Mouse (Mus musculus) left cerebral cortex, adult 2 months (tissue): ENCODE data around the gene Ern2. TPM values are rescaled to one million over a fixed set of nuclear protein-coding genes. Genes with fewer than 3 reads are reported as not detected.
A peak's percentile ranks its signal among the peaks of the same experiment; 100 is the strongest.

Experiments
- DNase-seq, 2 experiments: peaks; one replicate each; pipeline ENCODE4 v3.0.0; 2021 to 2022; ENCODE audit warnings: low spot score in 2 of 2, mixed read lengths in 1 of 2; ENCODE audit errors: extremely low spot score in 1 of 2
- H3K27ac ChIP-seq: fragments of 200-600 bp; 2 replicates; pipeline ENCODE4 v1.8.1; 2022
- H3K4me3 ChIP-seq: fragments of 200-600 bp; 2 replicates; pipeline ENCODE4 v1.8.1; 2022
- CTCF ChIP-seq: fragments of 200-600 bp; IDR thresholded peaks from 2 replicates; pipeline ENCODE4 v1.8.1; 2022; ENCODE audit warnings: antibody characterized with exemption, mild to moderate bottlenecking, moderate library complexity
- intact Hi-C: fragments of 180-260 bp; cut with DNase I; formaldehyde crosslinking; loops from one replicate; pipeline ENCODE4 v1.15.1; 2025
- long read RNA-seq, 2 experiments: library from polyadenylated mRNA; stranded (forward); transcript quantifications; one replicate each; pipeline ENCODE4 v2.0.0; 2021; ENCODE audit warnings: borderline mapping rate in 2 of 2
- total RNA-seq, 2 experiments: library from RNA; stranded (reverse); gene quantifications; 2 replicates each; pipeline ENCODE4 v1.2.3; 2021

The Ern2 gene
- under 1 TPM; 0.45 to 0.75 TPM for total RNA-seq
- long read RNA-seq, experiment 1, result 0 reads
- long read RNA-seq, experiment 2, partial matches to known transcripts, result 0 of 1 reads
- long read RNA-seq, experiment 2, other reads (novel, unspliced or antisense), result 1 of 1 reads

- Histone ChIP-seq H3K4me3 (no peak within 1 kb of the TSS), H3K27ac (no peak within 1 kb of the TSS)
- intact Hi-C loops, result no loop called here
- TF ChIP-seq CTCF, result no peak
- no peak for DNase-seq
These were observed at the start of gene Ern2 for GRCm38 (mm10) chr7:122186043-122186442. TSS of gene Ern2 (minus strand) at chr7:122186207.

GRCm38 (mm10) chr7:122230866-122231265 is 44.9 kb upstream of the Ern2 start:
- intact Hi-C loops, result no loop called here
- DNase-seq, result no peak
- no peak overlapping the region for H3K4me3 ChIP-seq
- TF ChIP-seq CTCF, result no peak
- H3K27ac ChIP-seq, result no peak overlapping the region

DNA sequence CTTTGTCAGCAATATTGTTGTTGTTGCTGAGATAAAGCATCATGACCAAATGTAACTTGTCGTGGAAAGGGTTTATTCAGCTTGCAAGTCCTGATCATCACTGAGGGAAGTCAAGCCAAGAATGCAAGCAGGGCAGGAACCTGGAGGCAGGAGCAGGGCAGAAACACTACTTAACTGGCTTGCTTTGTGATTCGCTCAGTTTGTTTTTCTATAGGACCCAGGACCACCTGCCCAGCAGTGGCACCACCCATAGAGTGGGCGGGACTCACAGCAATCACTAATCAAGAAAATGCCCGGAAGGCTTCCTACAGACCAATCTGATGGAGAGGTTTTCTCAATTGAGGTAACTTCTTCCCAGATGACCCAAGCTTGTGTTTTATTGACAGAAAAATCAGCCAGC is 43.9 kb upstream of the Ern2 start:
- Histone ChIP-seq H3K27ac (no peak overlapping the region), H3K4me3 (no peak overlapping the region)
- no peak for DNase-seq
- intact Hi-C loops, result no loop called here
- no peak for TF ChIP-seq CTCF

DNA sequence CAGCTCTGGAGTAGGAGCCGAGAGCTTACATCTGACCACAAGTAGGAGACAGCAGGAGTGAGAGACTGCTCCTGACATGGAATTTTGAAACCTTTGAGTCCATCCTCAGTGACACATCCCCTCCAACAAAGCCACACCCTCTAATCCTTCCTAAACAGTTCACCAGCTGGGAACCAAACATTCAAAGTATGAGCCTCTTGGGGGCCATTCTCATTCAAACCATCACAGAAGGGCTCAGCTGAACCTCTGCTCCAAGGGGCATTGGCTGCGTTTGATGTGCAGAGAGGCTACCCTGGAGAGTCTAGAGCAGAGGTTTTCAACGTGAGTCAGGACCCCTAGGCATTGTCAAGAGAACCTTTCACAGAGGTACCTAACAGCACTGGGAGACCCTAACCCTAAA is 43.3 kb upstream of the Ern2 start:
- no peak for DNase-seq
- no peak overlapping the region for H3K27ac ChIP-seq
- intact Hi-C loops, result no loop called here
- H3K4me3 ChIP-seq, result no peak overlapping the region
- no peak for TF ChIP-seq CTCF

DNA sequence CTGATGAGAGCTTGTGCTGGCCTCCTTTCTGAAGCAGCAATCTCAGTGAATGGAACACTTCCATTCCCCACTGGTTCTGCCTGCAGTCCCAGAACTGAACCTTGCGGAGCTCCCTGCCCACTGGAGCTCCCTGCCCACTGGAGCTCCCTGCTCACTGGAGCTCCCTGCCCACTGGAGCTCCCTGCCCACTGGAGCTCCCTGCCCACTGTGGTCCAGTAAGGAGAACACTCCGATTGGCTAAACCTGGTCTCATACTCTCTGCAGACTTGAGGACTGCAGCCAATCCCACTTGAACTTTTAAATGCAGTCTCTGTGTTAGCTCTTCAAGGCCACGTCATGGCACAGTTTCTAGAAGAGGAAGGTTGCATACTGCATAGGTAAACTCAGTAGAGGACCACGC is 40.7 kb upstream of the Ern2 start:
- Histone ChIP-seq H3K27ac (no peak overlapping the region), H3K4me3 (no peak overlapping the region)
- intact Hi-C loops, result no loop called here
- no peak for TF ChIP-seq CTCF
- no peak for DNase-seq

- no peak overlapping the region for H3K27ac ChIP-seq
- TF ChIP-seq CTCF, result no peak
- intact Hi-C loops, result no loop called here
- DNase-seq, result no peak
- H3K4me3 ChIP-seq, result no peak overlapping the region
These were observed 40.2 kb upstream of the Ern2 start for GRCm38 (mm10) chr7:122226020-122226742.

GRCm38 (mm10) chr7:122219315-122219801 is 33.4 kb upstream of the Ern2 start, which contains the start of gene Chp2:
TSS of gene Chp2 (plus strand) at chr7:122219496.
- H3K4me3 ChIP-seq, result peak within 1 kb of the TSS; percentile 31; the same call in 1 of the 2 replicates
- peak in 1 of 2 experiments; percentile 9 for DNase-seq
- H3K27ac ChIP-seq, result no peak within 1 kb of the TSS
- intact Hi-C loops, result no loop called here
- no peak for TF ChIP-seq CTCF

- no peak overlapping the region for H3K27ac ChIP-seq
- H3K4me3 ChIP-seq, result no peak overlapping the region
- intact Hi-C loops, result no loop called here
- no peak for DNase-seq
- TF ChIP-seq CTCF, result no peak
These were observed 22.4 kb upstream of the Ern2 start for GRCm38 (mm10) chr7:122208276-122209021.

DNA sequence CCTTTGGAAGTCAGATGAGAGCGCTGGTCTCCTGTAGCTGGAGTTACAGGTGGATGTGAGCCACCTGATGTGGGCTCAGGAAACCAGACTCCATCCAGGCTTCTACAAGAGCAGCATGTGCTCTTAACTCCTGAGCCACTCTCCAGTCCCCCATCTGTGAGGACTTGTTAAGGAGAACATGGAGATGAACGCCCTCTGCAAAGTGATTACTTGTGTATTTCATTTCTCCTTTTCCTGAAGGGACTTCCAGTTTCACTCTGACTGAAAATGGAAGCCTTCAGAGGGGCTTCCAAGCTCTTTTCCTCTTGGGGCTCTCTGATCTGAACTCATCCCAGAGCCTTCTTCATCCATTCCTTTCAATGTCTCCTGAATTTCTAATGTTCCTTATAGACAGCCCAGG is 20.1 kb upstream of the Ern2 start:
- intact Hi-C loops, result no loop called here
- no peak for TF ChIP-seq CTCF

GRCm38 (mm10) chr7:122203936-122204335 is 17.9 kb upstream of the Ern2 start:
- intact Hi-C loops, result no loop called here
- DNase-seq, result no peak
- no peak overlapping the region for H3K4me3 ChIP-seq
- no peak overlapping the region for H3K27ac ChIP-seq
- TF ChIP-seq CTCF, result no peak

More for the DNA sequence above, 20.1 kb upstream of the Ern2 start:
- Histone ChIP-seq H3K27ac (no peak overlapping the region), H3K4me3 (no peak overlapping the region)
- DNase-seq, result no peak

DNA sequence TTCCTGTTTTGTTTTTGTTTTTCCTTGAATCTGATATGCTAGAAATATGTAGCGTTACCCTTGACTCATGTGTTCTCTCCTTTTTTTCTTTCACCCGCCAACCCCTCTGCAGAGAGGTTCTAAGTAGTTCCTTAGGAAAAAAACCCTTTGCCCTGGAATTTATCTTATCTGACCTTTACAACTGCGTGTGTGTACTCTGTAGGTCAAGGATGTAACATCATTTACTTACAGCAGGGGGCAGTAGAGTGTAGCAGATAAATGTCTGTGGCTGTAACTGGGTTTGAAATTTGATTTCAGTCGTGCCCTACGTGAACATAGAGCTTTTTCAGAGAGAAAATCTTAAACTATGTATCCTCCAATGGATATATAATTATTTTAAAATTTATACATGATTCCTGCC is 13.3 kb upstream of the Ern2 start:
- intact Hi-C loops, result loop anchor here (1.0 kb wide), 2 partner anchors 43 to 260 kb away; no protein-coding TSS in a partner anchor
- no peak for DNase-seq
- Histone ChIP-seq H3K27ac (no peak overlapping the region), H3K4me3 (no peak overlapping the region)
- TF ChIP-seq CTCF, result peak; percentile 92

- DNase-seq, result peak; percentile 41 to 44
- no peak overlapping the region for H3K4me3 ChIP-seq
- H3K27ac ChIP-seq, result no peak overlapping the region
- intact Hi-C loops, result no loop called here
- peak; percentile 78 for TF ChIP-seq CTCF
These were observed 11.3 kb upstream of the Ern2 start for GRCm38 (mm10) chr7:122197306-122197705.
